19 mouse cellular contexts compared by ENCODE assay signal in the genomic region with DNA sequence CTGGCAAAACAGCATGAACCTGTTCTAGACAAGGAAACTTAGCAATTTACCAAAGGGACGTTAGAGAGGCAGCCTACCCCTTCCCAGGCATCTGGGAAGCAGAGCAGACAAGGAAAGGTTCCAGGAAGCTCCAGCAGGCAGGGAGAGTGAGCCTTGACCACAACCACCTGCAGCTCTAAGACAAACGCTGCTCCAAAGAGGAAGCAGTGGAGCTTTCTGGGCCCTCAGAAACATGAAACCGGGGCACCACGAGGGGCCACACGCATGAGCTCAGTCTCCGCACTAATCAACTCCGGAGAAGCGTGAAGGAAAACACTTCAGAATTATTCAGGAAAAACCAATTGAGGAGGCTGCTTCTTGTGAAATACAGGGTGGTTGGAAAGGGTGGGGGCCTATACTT.
DNase-seq lines count a peak whose midpoint lies in the region; ATAC-seq and TF ChIP-seq lines count a peak whose summit lies in the region.
"Had no signal": no experiment of that assay in that cellular context is flagged by ENCODE, and none has a peak within 500 bp of the region (broad histone marks: within the 10 kb centered on the region; RNA-seq: fewer than 3 reads in every experiment).

No protein-coding gene starts in this region.

- no peak for TF ChIP-seq RAD21 in MEL (IDR thresholded peaks at IDR 0.05; ENCODE audit: low read depth, low read length)

- no peaks in the 10 kb centered on the region for H3K27me3 ChIP-seq in kidney, embryonic 14.5 days (ENCODE audit: control insufficient read depth, insufficient read depth, low read length)
- no peaks in the 10 kb centered on the region for H3K27me3 ChIP-seq in MEL (ENCODE audit: control insufficient read depth in 1 of 2, insufficient read depth in 2 of 2, low read length in 2 of 2)
- no peaks in the 10 kb centered on the region for H3K27me3 ChIP-seq in Patski
- no peaks in the 10 kb centered on the region for H3K27me3 ChIP-seq in intestine, postnatal 0 days (replicated peaks; ENCODE audit: control insufficient read depth, insufficient read depth, low read length)
- H3K27me3 ChIP-seq: embryonic facial prominence, embryonic 12.5 days; heart, embryonic 15.5 days had no signal

- H3K4me1 ChIP-seq in kidney, embryonic 14.5 days (ENCODE audit: control insufficient read depth, insufficient read depth, low read length): peaks cover 20% of the 10 kb centered on the region
- peaks cover 9 to 23% of the 10 kb centered on the region in 2 experiments for H3K4me1 ChIP-seq in MEL (ENCODE audit: control insufficient read depth in 1 of 2, insufficient read depth in 2 of 2, low read length in 2 of 2)
- H3K4me1 ChIP-seq in intestine, postnatal 0 days (replicated peaks; ENCODE audit: control insufficient read depth, insufficient read depth, low read length): no peaks in the 10 kb centered on the region

- no peak overlapping the region; the same call in 1 of the 2 replicates for H3K27ac ChIP-seq in kidney, embryonic 14.5 days (ENCODE audit: low read depth, low read length)
- H3K27ac ChIP-seq in MEL (ENCODE audit: control insufficient read depth, low read depth, low read length): no peak overlapping the region
- no peak overlapping the region for H3K27ac ChIP-seq in intestine, postnatal 0 days (ENCODE audit: low read depth, low read length)
- H3K27ac ChIP-seq: embryonic facial prominence, embryonic 12.5 days; heart, embryonic 15.5 days; layer of hippocampus, adult 2 months; macrophage had no signal

- CTCF ChIA-PET in Patski (lab: Charles Lee): interaction anchor here (1.2 to 2.0 kb wide), 4 partner anchors 8 to 103 kb away, joined by 3 to 6 read pairs (median 4); no protein-coding TSS in a partner anchor

- no peak overlapping the region; the same call in 1 of the 2 replicates for H3K9ac ChIP-seq in kidney, embryonic 14.5 days (ENCODE audit: low read depth, low read length)
- no peak overlapping the region for H3K9ac ChIP-seq in MEL (ENCODE audit: control insufficient read depth, low read depth, low read length, poor library complexity, severe bottlenecking)
- no peak overlapping the region for H3K9ac ChIP-seq in intestine, postnatal 0 days (ENCODE audit: low read depth, low read length)
- H3K9ac ChIP-seq: embryonic facial prominence, embryonic 12.5 days; heart, embryonic 15.5 days had no signal

- H3K79me2 ChIP-seq in MEL (ENCODE audit: control insufficient read depth, insufficient read depth, low read length, poor library complexity): no peaks in the 10 kb centered on the region

- TF ChIP-seq CTCF in MEL (IDR thresholded peaks at IDR 0.05 in 2 of 3, conservative IDR thresholded peaks at IDR 0.05 in 1 of 3; ENCODE audit: control insufficient read depth in 1 of 3, insufficient read depth in 1 of 3, low read depth in 2 of 3, low read length in 3 of 3, poor library complexity in 1 of 3, severe bottlenecking in 1 of 3) (no peak), Patski (IDR thresholded peaks at IDR 0.05) (no peak)
- TF ChIP-seq CTCF in intestine, postnatal 0 days (IDR thresholded peaks at IDR 0.05; ENCODE audit: low read depth): no peak

- 19% methylated on average over 8 of the region's 8 CpGs for WGBS in kidney, embryonic 14.5 days
- 66% methylated on average over 8 of the region's 8 CpGs for WGBS in intestine, postnatal 0 days

- POLR2A ChIA-PET in Patski (lab: Charles Lee): interaction anchor here (0.6 kb wide), 1 partner anchor 48 kb away, joined by 3 read pairs; no protein-coding TSS in a partner anchor

- in situ Hi-C loops in Patski (cut with MboI; ENCODE audit: low pct_unique_long_range_greater_than_20kb): no loop called here

- H3K36me3 ChIP-seq in kidney, embryonic 14.5 days (ENCODE audit: control insufficient read depth, insufficient read depth, low read length): no peaks in the 10 kb centered on the region
- H3K36me3 ChIP-seq in MEL (ENCODE audit: control insufficient read depth in 1 of 2, insufficient read depth in 2 of 2, low read length in 2 of 2): peaks cover 0 to 9% of the 10 kb centered on the region in 2 experiments; a peak in 2 of 4 replicates
- no peaks in the 10 kb centered on the region for H3K36me3 ChIP-seq in intestine, postnatal 0 days (ENCODE audit: control insufficient read depth, insufficient read depth)
- H3K36me3 ChIP-seq: heart, embryonic 15.5 days had no signal

- H3K9me3 ChIP-seq in kidney, embryonic 14.5 days (ENCODE audit: control insufficient read depth, low read length): no peaks in the 10 kb centered on the region
- H3K9me3 ChIP-seq in MEL (replicated peaks; ENCODE audit: insufficient read depth, low read length): no peaks in the 10 kb centered on the region
- H3K9me3 ChIP-seq in intestine, postnatal 0 days (ENCODE audit: control insufficient read depth): no peaks in the 10 kb centered on the region
- H3K9me3 ChIP-seq: embryonic facial prominence, embryonic 12.5 days; heart, embryonic 15.5 days had no signal

- peak; percentile 30 for ATAC-seq in kidney, embryonic 14.5 days (ENCODE audit: low FRiP score, low TSS enrichment)
- peak; percentile 33 for ATAC-seq in Patski
- ATAC-seq in hematopoietic stem cell, adult 5-6 weeks (replicated peaks in 1 of 2; ENCODE audit: insufficient read depth in 1 of 2, low FRiP score in 2 of 2, low TSS enrichment in 1 of 2, low read depth in 1 of 2, poor library complexity in 2 of 2, severe bottlenecking in 2 of 2): peak; percentile 62 to 64
- ATAC-seq in intestine, postnatal 0 days: no peak
- ATAC-seq: forebrain, embryonic 14.5 days; intestine, embryonic 16.5 days had no signal

- TF ChIP-seq POLR2A in MEL (IDR thresholded peaks at IDR 0.05; ENCODE audit: control insufficient read depth in 1 of 2, insufficient read depth in 1 of 2, low read depth in 1 of 2, low read length in 2 of 2, poor library complexity in 1 of 2): no peak

- H3K4me2 ChIP-seq in kidney, embryonic 14.5 days (replicated peaks; ENCODE audit: low read depth, low read length): no peak overlapping the region
- no peak overlapping the region for H3K4me2 ChIP-seq in intestine, postnatal 0 days (replicated peaks; ENCODE audit: low read depth)
- H3K4me2 ChIP-seq: embryonic facial prominence, embryonic 12.5 days; heart, embryonic 15.5 days; liver, embryonic 11.5 days had no signal

- H3K4me3 ChIP-seq in kidney, embryonic 14.5 days (ENCODE audit: low read length): no peak overlapping the region
- H3K4me3 ChIP-seq in MEL (ENCODE audit: control insufficient read depth in 1 of 2, insufficient read depth in 1 of 2, low read depth in 2 of 2, low read length in 2 of 2): no peak overlapping the region
- no peak overlapping the region for H3K4me3 ChIP-seq in intestine, postnatal 0 days (ENCODE audit: low read depth, low read length)
- H3K4me3 ChIP-seq: embryonic facial prominence, embryonic 12.5 days; heart, embryonic 15.5 days; layer of hippocampus, adult 2 months had no signal

- DNase-seq in kidney, postnatal 25 days: no peak
- DNase-seq in MEL (ENCODE audit: low read depth, low spot score): peak; percentile 53
- no peak for DNase-seq in Patski (ENCODE audit: low read depth, low spot score)
- no peak for DNase-seq in urinary bladder, postnatal 4 days (ENCODE audit: low spot score in 2 of 2)
- no peak for DNase-seq in right cerebral cortex, adult 18-20 months
- DNase-seq: cerebellum, postnatal 25 days; lung, adult 2 months; midbrain, embryonic 14.5 days; thymus, adult 18-20 months had no signal

- TF ChIP-seq EP300 in MEL (IDR thresholded peaks at IDR 0.05; ENCODE audit: low read depth in 1 of 2, low read length in 2 of 2): no peak

TF ChIP-seq in MEL, 35 proteins besides CTCF, POLR2A, EP300 and RAD21:
- TF ChIP-seq MEF2A (IDR thresholded peaks at IDR 0.05; ENCODE audit: extremely low read depth, insufficient replicate concordance, low read depth, low read length, poor library complexity, severe bottlenecking): no peak
- no peak for TF ChIP-seq ZMIZ1 (IDR thresholded peaks at IDR 0.05; ENCODE audit: low read depth, low read length)
- no peak for TF ChIP-seq UBTF (IDR thresholded peaks at IDR 0.05; ENCODE audit: borderline replicate concordance, insufficient read depth, low read depth, low read length)
- TF ChIP-seq GATA1 (IDR thresholded peaks at IDR 0.05; ENCODE audit: low read depth, low read length): no peak
- TF ChIP-seq TAL1 (IDR thresholded peaks at IDR 0.05; ENCODE audit: low read length): peak; percentile 22
- no peak for TF ChIP-seq TBP (IDR thresholded peaks at IDR 0.05; ENCODE audit: low read depth, low read length)
- no peak for TF ChIP-seq MYC (IDR thresholded peaks at IDR 0.05; ENCODE audit: low read depth, low read length)
